17 mouse cellular contexts compared by ENCODE assay signal in genomic region chr11:11954115-11954438, GRCm38 (mm10). TPM values are rescaled to one million over a fixed set of nuclear protein-coding genes. Genes with fewer than 3 reads are reported as not detected.
A peak's percentile ranks its signal among the peaks of the same experiment; 100 is the strongest.
DNase-seq lines count a peak whose midpoint lies in the region; ATAC-seq lines count a peak whose summit lies in the region.
"Had no signal": no experiment of that assay in that cellular context is flagged by ENCODE, and none has a peak within 500 bp of the region (broad histone marks: within the 10 kb centered on the region; RNA-seq: fewer than 3 reads in every experiment).

No protein-coding gene starts in this region.

- H3K4me1 ChIP-seq in heart, embryonic 15.5 days (replicated peaks) = peaks cover 62% of the 10 kb centered on the region
- H3K4me1 ChIP-seq in embryonic facial prominence, embryonic 10.5 days = peaks cover 42% of the 10 kb centered on the region
- H3K4me1 ChIP-seq in embryonic facial prominence, embryonic 14.5 days (ENCODE audit: control insufficient read depth, insufficient read depth, low read length) = peaks cover 55% of the 10 kb centered on the region
- peaks cover 7% of the 10 kb centered on the region for H3K4me1 ChIP-seq in limb, embryonic 11.5 days (ENCODE audit: control insufficient read depth, insufficient read depth, low read length)
- no peaks in the 10 kb centered on the region for H3K4me1 ChIP-seq in hindbrain, embryonic 14.5 days (replicated peaks; ENCODE audit: control insufficient read depth, insufficient read depth, low read length)
- H3K4me1 ChIP-seq: hindbrain, embryonic 15.5 days; midbrain, embryonic 15.5 days had no signal

- H3K4me3 ChIP-seq in heart, embryonic 15.5 days = no peak overlapping the region
- no peak overlapping the region for H3K4me3 ChIP-seq in embryonic facial prominence, embryonic 10.5 days
- H3K4me3 ChIP-seq in embryonic facial prominence, embryonic 14.5 days (ENCODE audit: low read depth, low read length) = no peak overlapping the region
- H3K4me3 ChIP-seq in limb, embryonic 11.5 days (ENCODE audit: low read depth, low read length) = no peak overlapping the region
- H3K4me3 ChIP-seq in hindbrain, embryonic 14.5 days (replicated peaks; ENCODE audit: low read length) = no peak overlapping the region
- H3K4me3 ChIP-seq: hindbrain, embryonic 15.5 days; midbrain, embryonic 15.5 days had no signal

- no peak for DNase-seq in heart, postnatal 25 days (ENCODE audit: low spot score)
- DNase-seq in embryonic facial prominence, embryonic 10.5 days (ENCODE audit: low spot score) = no peak
- DNase-seq in embryonic facial prominence, embryonic 14.5 days (ENCODE audit: low spot score) = no peak
- no peak for DNase-seq in limb, embryonic 11.5 days (ENCODE audit: low spot score)
- DNase-seq in adipocyte (ENCODE audit: low spot score) = no peak
- DNase-seq in urinary bladder, adult 2 months (ENCODE audit: low spot score) = no peak
- DNase-seq in hindbrain, embryonic 14.5 days (ENCODE audit: low spot score) = no peak
- DNase-seq: cerebellum, postnatal 25 days; kidney, postnatal 25 days; right cerebral cortex, postnatal 4 days; thymus, postnatal 36 days had no signal

- peaks cover 9% of the 10 kb centered on the region; the same call in 1 of the 2 replicates for H3K36me3 ChIP-seq in heart, embryonic 15.5 days
- peaks cover 80% of the 10 kb centered on the region for H3K36me3 ChIP-seq in embryonic facial prominence, embryonic 10.5 days (replicated peaks)
- H3K36me3 ChIP-seq in embryonic facial prominence, embryonic 14.5 days (ENCODE audit: control insufficient read depth, insufficient read depth, low read length) = peaks cover 41% of the 10 kb centered on the region
- H3K36me3 ChIP-seq in limb, embryonic 11.5 days (ENCODE audit: control insufficient read depth, insufficient read depth, low read length) = peaks cover 3% of the 10 kb centered on the region; the same call in 1 of the 2 replicates
- no peaks in the 10 kb centered on the region for H3K36me3 ChIP-seq in hindbrain, embryonic 14.5 days (replicated peaks; ENCODE audit: control insufficient read depth, insufficient read depth)
- H3K36me3 ChIP-seq: midbrain, embryonic 15.5 days had no signal

- no peak for ATAC-seq in heart, embryonic 15.5 days (replicated peaks; ENCODE audit: insufficient number of reproducible peaks, insufficient read depth, low FRiP score, low read depth)
- ATAC-seq in embryonic facial prominence, embryonic 14.5 days (ENCODE audit: low read depth) = peak; percentile 23; the same call in 1 of the 2 replicates
- ATAC-seq in limb, embryonic 11.5 days (ENCODE audit: insufficient number of reproducible peaks, low FRiP score, low TSS enrichment, low read depth) = no peak
- no peak for ATAC-seq in hindbrain, embryonic 14.5 days (ENCODE audit: low FRiP score)
- ATAC-seq: CD4-positive, CD25-positive, alpha-beta regulatory T cell, adult 4 months; forebrain, embryonic 14.5 days; midbrain, embryonic 15.5 days had no signal

- WGBS in heart, embryonic 15.5 days = 50% methylated on average over 4 of the region's 4 CpGs
- 80% methylated on average over 4 of the region's 4 CpGs for WGBS in embryonic facial prominence, embryonic 10.5 days
- 42% methylated on average over 4 of the region's 4 CpGs for WGBS in embryonic facial prominence, embryonic 14.5 days
- 76% methylated on average over 4 of the region's 4 CpGs for WGBS in limb, embryonic 11.5 days
- WGBS in hindbrain, embryonic 14.5 days = 86% methylated on average over 4 of the region's 4 CpGs

- no peak overlapping the region for H3K4me2 ChIP-seq in heart, embryonic 15.5 days
- H3K4me2 ChIP-seq in embryonic facial prominence, embryonic 14.5 days (ENCODE audit: low read depth, low read length) = peak overlapping the region; percentile 13; the same call in 1 of the 2 replicates
- H3K4me2 ChIP-seq in limb, embryonic 11.5 days (ENCODE audit: low read depth, severe bottlenecking) = no peak overlapping the region
- H3K4me2 ChIP-seq in hindbrain, embryonic 14.5 days (replicated peaks) = no peak overlapping the region
- H3K4me2 ChIP-seq: hindbrain, embryonic 15.5 days; midbrain, embryonic 15.5 days had no signal

- no peak overlapping the region for H3K9ac ChIP-seq in heart, embryonic 15.5 days
- H3K9ac ChIP-seq in embryonic facial prominence, embryonic 14.5 days (ENCODE audit: low read depth, low read length) = peak overlapping the region; percentile 37; the same call in 1 of the 2 replicates
- no peak overlapping the region; the same call in 1 of the 2 replicates for H3K9ac ChIP-seq in limb, embryonic 11.5 days (ENCODE audit: low read length)
- H3K9ac ChIP-seq in hindbrain, embryonic 14.5 days = no peak overlapping the region
- H3K9ac ChIP-seq: hindbrain, embryonic 15.5 days; midbrain, embryonic 15.5 days had no signal

- no peaks in the 10 kb centered on the region for H3K9me3 ChIP-seq in heart, embryonic 15.5 days (replicated peaks)
- H3K9me3 ChIP-seq in embryonic facial prominence, embryonic 10.5 days = no peaks in the 10 kb centered on the region
- H3K9me3 ChIP-seq in embryonic facial prominence, embryonic 14.5 days (ENCODE audit: control insufficient read depth, low read length) = no peaks in the 10 kb centered on the region
- H3K9me3 ChIP-seq in limb, embryonic 11.5 days (ENCODE audit: control insufficient read depth, low read length) = no peaks in the 10 kb centered on the region
- H3K9me3 ChIP-seq in hindbrain, embryonic 14.5 days (ENCODE audit: control insufficient read depth, low read length) = no peaks in the 10 kb centered on the region
- H3K9me3 ChIP-seq: hindbrain, embryonic 15.5 days; midbrain, embryonic 15.5 days had no signal

- intact Hi-C loops in heart, postnatal 25 days (cut with DNase I) = no loop called here

- peak overlapping the region; percentile 97 for H3K27ac ChIP-seq in heart, embryonic 15.5 days
- H3K27ac ChIP-seq in embryonic facial prominence, embryonic 10.5 days (replicated peaks) = peak overlapping the region; percentile 48; the same call in 1 of the 2 replicates
- H3K27ac ChIP-seq in embryonic facial prominence, embryonic 14.5 days (replicated peaks; ENCODE audit: low read depth, low read length) = peak overlapping the region; percentile 92
- H3K27ac ChIP-seq in limb, embryonic 11.5 days (replicated peaks; ENCODE audit: low read depth, low read length) = peak overlapping the region; percentile 72
- H3K27ac ChIP-seq in hindbrain, embryonic 14.5 days = no peak overlapping the region
- H3K27ac ChIP-seq: hindbrain, embryonic 15.5 days; macrophage; midbrain, embryonic 15.5 days had no signal

- no peaks in the 10 kb centered on the region for H3K27me3 ChIP-seq in heart, embryonic 15.5 days
- no peaks in the 10 kb centered on the region for H3K27me3 ChIP-seq in embryonic facial prominence, embryonic 10.5 days (replicated peaks; ENCODE audit: low read depth, poor library complexity, severe bottlenecking)
- H3K27me3 ChIP-seq in embryonic facial prominence, embryonic 14.5 days (replicated peaks; ENCODE audit: control insufficient read depth, insufficient read depth, low read length) = no peaks in the 10 kb centered on the region
- no peaks in the 10 kb centered on the region for H3K27me3 ChIP-seq in limb, embryonic 11.5 days (ENCODE audit: control insufficient read depth, insufficient read depth, low read length)
- no peaks in the 10 kb centered on the region for H3K27me3 ChIP-seq in hindbrain, embryonic 14.5 days (ENCODE audit: control insufficient read depth, insufficient read depth, low read length)
- H3K27me3 ChIP-seq: hindbrain, embryonic 15.5 days; midbrain, embryonic 15.5 days had no signal

RNA-seq across cellular contexts. Expression of gene Ddc, which starts 56.1 kb away (rescaled TPM):
- polyA plus RNA-seq in heart, embryonic 15.5 days (2015; fragmentation: Nextera tagmentation; extraction: Ambion mirVana) = 92.1 and 115 TPM in 2 replicates
- total RNA-seq in heart, postnatal 25 days (2021) = 1 to 10 TPM; 2.5 TPM
- 6.9 and 8.8 TPM in 2 replicates for polyA plus RNA-seq in embryonic facial prominence, embryonic 10.5 days (2016; fragmentation: Nextera tagmentation; extraction: Ambion mirVana)
- polyA plus RNA-seq in embryonic facial prominence, embryonic 14.5 days (2014; fragmentation: Nextera tagmentation; extraction: Ambion mirVana) = 32.5 and 48.4 TPM in 2 replicates
- polyA plus RNA-seq in limb, embryonic 11.5 days (2014; fragmentation: Nextera tagmentation; extraction: Ambion mirVana) = 9.2 and 10.2 TPM in 2 replicates
- 3.4 and 4.1 TPM in 2 replicates for polyA plus RNA-seq in urinary bladder, adult 2 months (2012; rRNA removed)
- 7.0 and 9.3 TPM in 2 replicates for polyA plus RNA-seq in hindbrain, embryonic 14.5 days (2014; fragmentation: Nextera tagmentation; extraction: Ambion mirVana)
- polyA plus RNA-seq: macrophage had no signal
